Mouse (Mus musculus): Measurements from ENCODE around the gene Omd.

GRCm38 (mm10) chr13:49584307-49585005, 2.2 kb downstream of the Omd start:
- TF ChIP-seq CTCF (IDR thresholded peaks at IDR 0.05; ENCODE audit: insufficient read depth, low read length) (no peak), POLR2A (IDR thresholded peaks at IDR 0.05; ENCODE audit: borderline replicate concordance, extremely low read depth, low read depth, low read length) (no peak)

Data from lung, adult 2 months (tissue).